Mouse (Mus musculus) NIH3T3 (cell line): ENCODE measurements around the gene Cyp4a30b.
"Not testable (repeated sequence)": the region's sequence is repeated elsewhere in the genome, so short reads cannot be mapped to it uniquely, and the experiment has no call there.

Experiments
- DNase-seq: peaks from one replicate; pipeline ENCODE4 v3.0.0-alpha.2; 2012; ENCODE audit warnings: low read depth

Cyp4a30b gene

DNA sequence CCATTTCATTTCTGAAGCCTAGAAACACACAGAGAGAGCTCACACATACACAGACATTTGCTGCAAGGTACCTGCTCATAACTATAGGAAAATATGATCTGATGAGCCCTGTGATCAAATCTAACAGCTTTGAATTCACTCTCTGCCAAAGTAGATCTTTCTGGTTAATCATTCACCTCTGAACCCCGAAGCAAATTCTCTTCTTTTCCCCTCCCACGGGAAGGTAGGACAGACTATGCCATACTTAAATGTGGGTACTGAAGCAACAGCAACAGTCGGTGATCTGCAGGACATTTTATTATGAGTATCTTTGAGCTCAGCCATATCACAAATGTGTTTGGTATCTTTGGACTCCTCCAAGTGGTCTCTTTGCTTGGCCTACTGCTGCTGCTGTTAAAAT is at the start of gene Cyp4a30b:
Gene Cyp4a30b (plus strand): TSS at position 301 of the 400 bp plus-strand sequence.
- DNase-seq: no peak

- not testable (repeated sequence) for DNase-seq
These were observed 41.1 kb upstream of the Cyp4a30b start, which contains the start of gene Cyp4a12b for GRCm38 (mm10) chr4:115411324-115411723. Gene Cyp4a12b, plus strand, starts transcription at chr4:115411624.

GRCm38 (mm10) chr4:115450577-115451137 is 1.7 kb upstream of the Cyp4a30b start:
- no peak for DNase-seq

- not testable (repeated sequence) for DNase-seq
These were observed 21.2 kb downstream of the Cyp4a30b start for GRCm38 (mm10) chr4:115473585-115473984.

- DNase-seq: not testable (repeated sequence)
These were observed 23.6 kb downstream of the Cyp4a30b start for GRCm38 (mm10) chr4:115476051-115476450.

- DNase-seq: no peak
These were observed 28.7 kb downstream of the Cyp4a30b start for GRCm38 (mm10) chr4:115481006-115481652.

DNA sequence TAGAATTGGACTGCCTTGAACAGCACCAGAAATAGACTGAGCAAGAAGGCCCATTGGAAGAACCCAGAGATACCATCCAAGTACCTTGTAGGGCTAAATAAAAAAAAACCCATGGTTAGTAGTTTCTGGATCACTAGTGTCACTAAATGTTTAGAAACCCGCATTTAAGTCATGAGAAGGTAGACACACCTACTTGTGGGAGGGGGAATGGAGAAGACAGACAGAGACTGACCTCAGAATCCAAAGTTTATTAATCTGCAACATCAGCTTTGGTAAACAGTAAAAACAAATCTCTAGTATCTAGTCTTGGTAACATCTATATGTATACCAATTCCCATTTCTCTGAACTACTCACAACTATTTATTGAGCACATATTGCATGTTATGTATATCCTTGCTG is 43.6 kb downstream of the Cyp4a30b start, which contains the start of gene Cyp4a14:
Gene Cyp4a14 (minus strand): TSS at position 142 of the 400 bp plus-strand sequence.
- DNase-seq: no peak

DNA sequence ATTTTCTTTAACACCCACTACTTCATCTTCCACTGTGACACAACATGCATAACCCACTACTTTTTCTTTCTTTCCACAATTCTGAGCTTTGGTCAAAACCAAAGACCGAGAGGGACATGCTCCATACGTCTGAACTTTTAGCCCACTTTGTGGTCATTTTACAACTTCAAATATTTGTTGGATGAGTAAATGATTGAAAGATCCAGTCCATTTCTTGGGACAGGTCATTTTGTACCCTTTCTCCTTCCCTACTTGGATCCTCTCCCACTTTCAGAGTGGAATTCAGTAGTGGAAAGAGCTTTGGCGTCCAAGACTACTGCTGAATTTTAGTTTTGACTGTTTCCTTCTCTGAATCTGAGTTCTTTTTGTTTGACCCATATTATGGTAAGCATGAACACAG is 45.1 kb downstream of the Cyp4a30b start:
- DNase-seq: no peak

- not testable (repeated sequence) for DNase-seq
These were observed 61.6 kb downstream of the Cyp4a30b start for GRCm38 (mm10) chr4:115513964-115514363.

DNA sequence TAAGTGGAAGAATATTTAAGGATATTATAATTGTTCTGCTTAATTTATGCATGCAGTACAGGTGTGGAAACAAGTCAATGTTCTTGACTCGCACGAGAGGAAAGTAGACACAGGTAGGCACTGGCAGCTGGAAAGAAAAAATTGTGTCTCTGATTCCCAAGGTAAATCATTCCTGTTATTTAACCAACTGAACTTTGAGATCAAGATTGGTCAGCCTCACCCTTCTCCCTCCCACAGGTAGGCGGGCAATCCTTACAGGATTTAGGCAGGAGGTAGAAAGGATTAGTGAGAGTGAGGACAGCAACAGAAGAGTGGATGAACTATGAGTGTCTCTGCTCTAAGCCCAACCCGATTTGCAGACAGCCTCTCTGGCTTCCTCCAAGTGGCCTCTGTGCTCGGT is 65.6 kb downstream of the Cyp4a30b start, which contains the start of gene Cyp4a10:
Gene Cyp4a10 (plus strand): TSS at position 265 of the 400 bp plus-strand sequence.
- not testable (repeated sequence) for DNase-seq

DNA sequence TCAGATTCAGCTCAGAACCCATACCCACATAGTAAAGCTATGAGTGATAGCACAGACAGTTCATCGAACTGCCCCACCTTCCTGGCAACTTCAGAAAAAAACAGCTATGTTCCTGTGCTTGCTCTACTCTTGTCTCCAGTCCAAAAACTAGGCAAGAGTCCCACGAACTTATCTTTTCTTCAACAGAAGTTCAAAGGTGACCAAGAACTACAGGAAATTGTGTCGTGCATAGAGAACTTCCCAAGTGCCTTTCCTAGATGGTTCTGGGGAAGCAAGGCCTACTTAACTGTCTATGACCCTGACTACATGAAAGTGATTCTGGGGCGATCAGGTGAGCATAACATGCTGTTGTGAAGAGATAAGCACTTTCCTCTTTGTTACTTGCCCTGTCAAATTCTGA is 67.0 kb downstream of the Cyp4a30b start:
- no peak for DNase-seq
